8 mouse cellular contexts compared by ENCODE assay signal in the genomic region with DNA sequence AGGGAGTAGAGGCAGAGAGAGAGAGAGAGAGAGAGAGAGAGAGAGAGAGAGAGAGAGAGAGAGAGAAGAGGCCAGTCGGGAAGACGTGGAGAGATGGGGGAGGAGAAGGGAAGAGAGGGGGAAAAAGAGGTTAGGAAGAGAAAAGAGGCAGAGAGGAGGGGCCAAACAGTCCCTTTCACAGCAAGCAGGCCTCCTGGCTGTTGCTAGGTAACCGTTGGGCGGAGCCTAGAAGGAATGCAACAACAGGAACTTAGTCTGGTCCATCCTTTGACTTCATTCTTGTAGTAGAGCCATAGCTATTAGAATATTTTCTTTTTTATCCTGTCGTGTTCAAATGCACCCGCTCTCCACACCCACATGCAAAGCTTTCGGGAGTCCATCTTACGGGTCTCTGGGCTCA. TPM values are rescaled to one million over a fixed set of nuclear protein-coding genes. Genes with fewer than 3 reads are reported as not detected.
DNase-seq lines count a peak whose midpoint lies in the region; ATAC-seq and TF ChIP-seq lines count a peak whose summit lies in the region.

No protein-coding gene starts in this region.

- no peaks in the 10 kb centered on the region for H3K9me3 ChIP-seq in intestine, embryonic 14.5 days (ENCODE audit: control insufficient read depth, low read length)
- H3K9me3 ChIP-seq in intestine, postnatal 0 days (ENCODE audit: control insufficient read depth) = no peaks in the 10 kb centered on the region
- H3K9me3 ChIP-seq in forebrain, embryonic 10.5 days = no peaks in the 10 kb centered on the region
- no peaks in the 10 kb centered on the region for H3K9me3 ChIP-seq in midbrain, embryonic 13.5 days

- H3K27ac ChIP-seq in intestine, embryonic 14.5 days (ENCODE audit: low read depth) = peak overlapping the region; percentile 47; the same call in 1 of the 2 replicates
- H3K27ac ChIP-seq in intestine, postnatal 0 days (ENCODE audit: low read depth, low read length) = no peak overlapping the region
- peak overlapping the region; percentile 84 for H3K27ac ChIP-seq in forebrain, embryonic 10.5 days
- peak overlapping the region; percentile 37 for H3K27ac ChIP-seq in midbrain, embryonic 13.5 days

- peak overlapping the region; percentile 30 for H3K4me2 ChIP-seq in intestine, embryonic 14.5 days (ENCODE audit: low read length)
- no peak overlapping the region; the same call in none of the 2 replicates for H3K4me2 ChIP-seq in intestine, postnatal 0 days (replicated peaks; ENCODE audit: low read depth)
- H3K4me2 ChIP-seq in midbrain, embryonic 13.5 days (replicated peaks) = peak overlapping the region; percentile 47

- WGBS in intestine, embryonic 14.5 days = 12% methylated on average over 8 of the region's 8 CpGs
- WGBS in intestine, postnatal 0 days = 16% methylated on average over 8 of the region's 8 CpGs
- WGBS in forebrain, embryonic 10.5 days = 6% methylated on average over 8 of the region's 8 CpGs
- WGBS in midbrain, embryonic 13.5 days = 4% methylated on average over 6 of the region's 8 CpGs

- peak; percentile 70; the same call in 1 of the 2 replicates for ATAC-seq in intestine, embryonic 14.5 days (replicated peaks; ENCODE audit: low FRiP score, low TSS enrichment, low read depth)
- no peak for ATAC-seq in intestine, postnatal 0 days
- peak; percentile 55; the same call in 1 of the 2 replicates for ATAC-seq in midbrain, embryonic 13.5 days

- no peak overlapping the region; the same call in 1 of the 2 replicates for H3K9ac ChIP-seq in intestine, embryonic 14.5 days (ENCODE audit: low read length)
- no peak overlapping the region for H3K9ac ChIP-seq in intestine, postnatal 0 days (ENCODE audit: low read depth, low read length)
- H3K9ac ChIP-seq in midbrain, embryonic 13.5 days (replicated peaks) = 0 out of 2 replicates have a peak overlapping the region, but pooled peaks have one; percentile 42

- no peak for TF ChIP-seq CTCF in intestine, postnatal 0 days (IDR thresholded peaks at IDR 0.05; ENCODE audit: low read depth)

- peak; percentile 73 for DNase-seq in intestine, embryonic 14.5 days (ENCODE audit: low spot score)
- peak; percentile 75 for DNase-seq in NIH3T3 (ENCODE audit: low read depth)
- DNase-seq in forebrain, embryonic 10.5 days (ENCODE audit: extremely low spot score, low spot score) = peak; percentile 83
- DNase-seq in kidney, postnatal 4 days = peak; percentile 69 to 76
- DNase-seq in thymus, postnatal 4 days = peak; percentile 75
- DNase-seq in adipocyte (ENCODE audit: low spot score) = no peak

- H3K27me3 ChIP-seq in intestine, embryonic 14.5 days (replicated peaks; ENCODE audit: control insufficient read depth, insufficient read depth, low read length) = no peaks in the 10 kb centered on the region
- H3K27me3 ChIP-seq in intestine, postnatal 0 days (replicated peaks; ENCODE audit: control insufficient read depth, insufficient read depth, low read length) = no peaks in the 10 kb centered on the region
- H3K27me3 ChIP-seq in forebrain, embryonic 10.5 days (ENCODE audit: poor library complexity, severe bottlenecking) = no peaks in the 10 kb centered on the region
- no peaks in the 10 kb centered on the region for H3K27me3 ChIP-seq in midbrain, embryonic 13.5 days

- H3K36me3 ChIP-seq in intestine, embryonic 14.5 days (ENCODE audit: control insufficient read depth, insufficient read depth, low read length) = no peaks in the 10 kb centered on the region
- no peaks in the 10 kb centered on the region for H3K36me3 ChIP-seq in intestine, postnatal 0 days (ENCODE audit: control insufficient read depth, insufficient read depth)
- no peaks in the 10 kb centered on the region for H3K36me3 ChIP-seq in forebrain, embryonic 10.5 days (replicated peaks)
- no peaks in the 10 kb centered on the region for H3K36me3 ChIP-seq in midbrain, embryonic 13.5 days

- H3K4me3 ChIP-seq in intestine, embryonic 14.5 days (ENCODE audit: low read depth, low read length) = peak overlapping the region; percentile 16; the same call in 1 of the 2 replicates
- H3K4me3 ChIP-seq in intestine, postnatal 0 days (ENCODE audit: low read depth, low read length) = no peak overlapping the region
- peak overlapping the region; percentile 42 for H3K4me3 ChIP-seq in forebrain, embryonic 10.5 days
- no peak overlapping the region for H3K4me3 ChIP-seq in midbrain, embryonic 13.5 days (replicated peaks)

- peaks cover 19% of the 10 kb centered on the region for H3K4me1 ChIP-seq in intestine, embryonic 14.5 days (replicated peaks; ENCODE audit: control insufficient read depth, insufficient read depth, low read length)
- no peaks in the 10 kb centered on the region for H3K4me1 ChIP-seq in intestine, postnatal 0 days (replicated peaks; ENCODE audit: control insufficient read depth, insufficient read depth, low read length)
- H3K4me1 ChIP-seq in forebrain, embryonic 10.5 days = peaks cover 47% of the 10 kb centered on the region
- peaks cover 35% of the 10 kb centered on the region for H3K4me1 ChIP-seq in midbrain, embryonic 13.5 days (replicated peaks)

RNA-seq across cellular contexts. Expression of a gene that starts 9.1 kb away (rescaled TPM):
- polyA plus RNA-seq in intestine, embryonic 14.5 days (2014; fragmentation: Nextera tagmentation; extraction: Ambion mirVana) = 30.8 and 44.8 TPM in 2 replicates
- 13.3 and 15.3 TPM in 2 replicates for polyA plus RNA-seq in intestine, postnatal 0 days (2015; fragmentation: Nextera tagmentation; extraction: Ambion mirVana)
- polyA plus RNA-seq in forebrain, embryonic 10.5 days (2016; fragmentation: Nextera tagmentation; extraction: Ambion mirVana) = 30.7 and 33.9 TPM in 2 replicates
- polyA plus RNA-seq in midbrain, embryonic 13.5 days (2015; fragmentation: Nextera tagmentation; extraction: Ambion mirVana) = 21.7 and 24.8 TPM in 2 replicates

RNA-seq across cellular contexts. Expression of a gene that starts 18.8 kb away (rescaled TPM):
- not detected in 2 replicates for polyA plus RNA-seq in intestine, embryonic 14.5 days (2014; fragmentation: Nextera tagmentation; extraction: Ambion mirVana)
- polyA plus RNA-seq in intestine, postnatal 0 days (2015; fragmentation: Nextera tagmentation; extraction: Ambion mirVana) = 0.27 and 0.37 TPM in 2 replicates
- polyA plus RNA-seq in forebrain, embryonic 10.5 days (2016; fragmentation: Nextera tagmentation; extraction: Ambion mirVana) = not detected in 2 replicates
- polyA plus RNA-seq in midbrain, embryonic 13.5 days (2015; fragmentation: Nextera tagmentation; extraction: Ambion mirVana) = not detected in 2 replicates

RNA-seq across cellular contexts. Expression of a gene that starts 35.8 kb away (rescaled TPM):
- 7.6 and 8.9 TPM in 2 replicates for polyA plus RNA-seq in intestine, embryonic 14.5 days (2014; fragmentation: Nextera tagmentation; extraction: Ambion mirVana)
- polyA plus RNA-seq in intestine, postnatal 0 days (2015; fragmentation: Nextera tagmentation; extraction: Ambion mirVana) = 122 and 130 TPM in 2 replicates
- polyA plus RNA-seq in forebrain, embryonic 10.5 days (2016; fragmentation: Nextera tagmentation; extraction: Ambion mirVana) = 1.5 and 1.8 TPM in 2 replicates
- polyA plus RNA-seq in midbrain, embryonic 13.5 days (2015; fragmentation: Nextera tagmentation; extraction: Ambion mirVana) = 2.1 and 2.7 TPM in 2 replicates

RNA-seq across cellular contexts. Expression of a gene that starts 47.5 kb away (rescaled TPM):
- polyA plus RNA-seq in intestine, embryonic 14.5 days (2014; fragmentation: Nextera tagmentation; extraction: Ambion mirVana) = 7.8 and 8.3 TPM in 2 replicates
- 6.3 and 7.8 TPM in 2 replicates for polyA plus RNA-seq in intestine, postnatal 0 days (2015; fragmentation: Nextera tagmentation; extraction: Ambion mirVana)
- 2.4 and 3.1 TPM in 2 replicates for polyA plus RNA-seq in forebrain, embryonic 10.5 days (2016; fragmentation: Nextera tagmentation; extraction: Ambion mirVana)
- 5.1 and 8.4 TPM in 2 replicates for polyA plus RNA-seq in midbrain, embryonic 13.5 days (2015; fragmentation: Nextera tagmentation; extraction: Ambion mirVana)

Comparison
In these comparisons a context has a peak if more than half of its experiments do, and no peak if none do; other contexts are left out.
1. H3K4me3 ChIP-seq: peak in intestine, embryonic 14.5 days (single experiment) and forebrain, embryonic 10.5 days (single experiment); none in intestine, postnatal 0 days (single experiment) and midbrain, embryonic 13.5 days (single experiment).
2. RNA of a gene that starts 35.8 kb away (polyA plus RNA-seq): 122 to 130 TPM in intestine, postnatal 0 days; 7.6 to 8.9 TPM in intestine, embryonic 14.5 days, 2.1 to 2.7 TPM in midbrain, embryonic 13.5 days and 1.5 to 1.8 TPM in forebrain, embryonic 10.5 days; every median in the first group is over 10 times any median in the second.